Mouse (Mus musculus): Measurements from ENCODE around the gene Fam174b.

- no peak for TF ChIP-seq CTCF (IDR thresholded peaks at IDR 0.05; ENCODE audit: low read depth, low read length)
- TF ChIP-seq POLR2A (IDR thresholded peaks at IDR 0.05; ENCODE audit: insufficient read depth, low read length): no peak
Measured at GRCm38 (mm10) chr7:73811439-73811838, 71.3 kb downstream of the Fam174b start.
